Mouse (Mus musculus): ENCODE results near the gene Pde6g. TPM values are rescaled to one million over a fixed set of nuclear protein-coding genes. Genes with fewer than 3 reads are reported as not detected.

Pde6g gene
- polyA plus RNA-seq, 1 experiment = not detected

GRCm38 (mm10) chr11:120463536-120463935 lies 10.2 kb upstream of the Pde6g start:
- TF ChIP-seq CTCF (IDR thresholded peaks at IDR 0.05; ENCODE audit: control insufficient read depth, insufficient read depth, low read length) (no peak), POLR2A (IDR thresholded peaks at IDR 0.05; ENCODE audit: borderline replicate concordance, control insufficient read depth, low read depth, low read length) (no peak)
- Histone ChIP-seq H3K4me1 (ENCODE audit: control insufficient read depth, insufficient read depth, low read length) (peaks cover 3% of the 10 kb centered on the region; the same call in 1 of the 2 replicates), H3K4me3 (replicated peaks; ENCODE audit: control insufficient read depth, low read depth, low read length) (no peak overlapping the region), H3K27ac (ENCODE audit: control insufficient read depth, insufficient read depth, low read depth, low read length, poor library complexity) (no peak overlapping the region)
- WGBS = 85% methylated on average over 2 of the region's 2 CpGs

GRCm38 (mm10) chr11:120458847-120459597 lies 5.7 kb upstream of the Pde6g start:
- Histone ChIP-seq H3K4me3 (replicated peaks; ENCODE audit: control insufficient read depth, low read depth, low read length) (peak overlapping the region; percentile 50), H3K4me1 (ENCODE audit: control insufficient read depth, insufficient read depth, low read length) (peaks cover 8% of the 10 kb centered on the region), H3K27ac (ENCODE audit: control insufficient read depth, insufficient read depth, low read depth, low read length, poor library complexity) (no peak overlapping the region)
- WGBS = 48% methylated on average over 6 of the region's 6 CpGs
- TF ChIP-seq CTCF (IDR thresholded peaks at IDR 0.05; ENCODE audit: control insufficient read depth, insufficient read depth, low read length) (peak; percentile 38; the same call in 1 of the 2 replicates), POLR2A (IDR thresholded peaks at IDR 0.05; ENCODE audit: borderline replicate concordance, control insufficient read depth, low read depth, low read length) (no peak)

GRCm38 (mm10) chr11:120457772-120458751 lies 4.8 kb upstream of the Pde6g start, which contains the start of the genes Oxld1 and Ccdc137:
Gene Oxld1, minus strand, starts transcription at chr11:120458068.
Gene Ccdc137, plus strand, starts transcription at chr11:120458115.
- WGBS = 3% methylated on average over 62 of the region's 62 CpGs
- Histone ChIP-seq H3K27ac (ENCODE audit: control insufficient read depth, insufficient read depth, low read depth, low read length, poor library complexity) (peak within 1 kb of the TSS; percentile 82), H3K4me3 (replicated peaks; ENCODE audit: control insufficient read depth, low read depth, low read length) (peak within 1 kb of the TSS; percentile 77), H3K4me1 (ENCODE audit: control insufficient read depth, insufficient read depth, low read length) (peaks cover 8% of the 10 kb centered on the region)
- TF ChIP-seq POLR2A (IDR thresholded peaks at IDR 0.05; ENCODE audit: borderline replicate concordance, control insufficient read depth, low read depth, low read length) = peak; percentile 88; the same call in 1 of the 2 replicates
- TF ChIP-seq CTCF (IDR thresholded peaks at IDR 0.05; ENCODE audit: control insufficient read depth, insufficient read depth, low read length) = no peak

GRCm38 (mm10) chr11:120457370-120457769 lies 4.1 kb upstream of the Pde6g start:
- Histone ChIP-seq H3K4me3 (replicated peaks; ENCODE audit: control insufficient read depth, low read depth, low read length) (peak overlapping the region; percentile 77), H3K4me1 (ENCODE audit: control insufficient read depth, insufficient read depth, low read length) (peaks cover 8% of the 10 kb centered on the region), H3K27ac (ENCODE audit: control insufficient read depth, insufficient read depth, low read depth, low read length, poor library complexity) (peak overlapping the region; percentile 82)
- TF ChIP-seq POLR2A (IDR thresholded peaks at IDR 0.05; ENCODE audit: borderline replicate concordance, control insufficient read depth, low read depth, low read length) (no peak), CTCF (IDR thresholded peaks at IDR 0.05; ENCODE audit: control insufficient read depth, insufficient read depth, low read length) (no peak)
- 3% methylated on average over 14 of the region's 14 CpGs for WGBS

- WGBS = 74% methylated on average over 7 of the region's 7 CpGs
Measured at GRCm38 (mm10) chr11:120455413-120455812, 2.1 kb upstream of the Pde6g start.

GRCm38 (mm10) chr11:120454965-120455364 lies 1.7 kb upstream of the Pde6g start:
- peaks cover 12% of the 10 kb centered on the region for H3K4me1 ChIP-seq (ENCODE audit: control insufficient read depth, insufficient read depth, low read length)
- WGBS = 89% methylated on average over 4 of the region's 4 CpGs
- H3K27ac ChIP-seq (ENCODE audit: control insufficient read depth, insufficient read depth, low read depth, low read length, poor library complexity) = no peak overlapping the region
- no peak overlapping the region for H3K4me3 ChIP-seq (replicated peaks; ENCODE audit: control insufficient read depth, low read depth, low read length)
- TF ChIP-seq CTCF (IDR thresholded peaks at IDR 0.05; ENCODE audit: control insufficient read depth, insufficient read depth, low read length) = no peak

More at GRCm38 (mm10) chr11:120455413-120455812, 2.1 kb upstream of the Pde6g start:
- TF ChIP-seq POLR2A (IDR thresholded peaks at IDR 0.05; ENCODE audit: borderline replicate concordance, control insufficient read depth, low read depth, low read length) (no peak), CTCF (IDR thresholded peaks at IDR 0.05; ENCODE audit: control insufficient read depth, insufficient read depth, low read length) (no peak)
- no peak overlapping the region for H3K27ac ChIP-seq (ENCODE audit: control insufficient read depth, insufficient read depth, low read depth, low read length, poor library complexity)
- H3K4me3 ChIP-seq (replicated peaks; ENCODE audit: control insufficient read depth, low read depth, low read length) = no peak overlapping the region
- H3K4me1 ChIP-seq (ENCODE audit: control insufficient read depth, insufficient read depth, low read length) = peaks cover 12% of the 10 kb centered on the region

GRCm38 (mm10) chr11:120452246-120452645 lies 1.1 kb downstream of the Pde6g start:
- Histone ChIP-seq H3K4me3 (replicated peaks; ENCODE audit: control insufficient read depth, low read depth, low read length) (no peak overlapping the region), H3K27ac (ENCODE audit: control insufficient read depth, insufficient read depth, low read depth, low read length, poor library complexity) (no peak overlapping the region), H3K4me1 (ENCODE audit: control insufficient read depth, insufficient read depth, low read length) (peaks cover 10% of the 10 kb centered on the region)
- no peak for TF ChIP-seq CTCF (IDR thresholded peaks at IDR 0.05; ENCODE audit: control insufficient read depth, insufficient read depth, low read length)
- no peak for TF ChIP-seq POLR2A (IDR thresholded peaks at IDR 0.05; ENCODE audit: borderline replicate concordance, control insufficient read depth, low read depth, low read length)
- WGBS = 85% methylated on average over 3 of the region's 3 CpGs

- H3K4me1 ChIP-seq (ENCODE audit: control insufficient read depth, insufficient read depth, low read length) = peaks cover 4% of the 10 kb centered on the region
- 88% methylated on average over 7 of the region's 7 CpGs for WGBS
- no peak overlapping the region for H3K4me3 ChIP-seq (replicated peaks; ENCODE audit: control insufficient read depth, low read depth, low read length)
- no peak for TF ChIP-seq POLR2A (IDR thresholded peaks at IDR 0.05; ENCODE audit: borderline replicate concordance, control insufficient read depth, low read depth, low read length)
- no peak for TF ChIP-seq CTCF (IDR thresholded peaks at IDR 0.05; ENCODE audit: control insufficient read depth, insufficient read depth, low read length)
- no peak overlapping the region for H3K27ac ChIP-seq (ENCODE audit: control insufficient read depth, insufficient read depth, low read depth, low read length, poor library complexity)
Measured at GRCm38 (mm10) chr11:120447179-120447578, 6.1 kb downstream of the Pde6g start.

All from bone marrow, adult 2 months (tissue).